Mouse (Mus musculus): ENCODE results near the gene Hist1h4c.
A peak's percentile ranks its signal among the peaks of the same experiment; 100 is the strongest.
"Not testable (repeated sequence)": the region's sequence is repeated elsewhere in the genome, so short reads cannot be mapped to it uniquely, and the experiment has no call there.

The Hist1h4c gene

GRCm38 (mm10) chr13:23695514-23695913, 2.7 kb downstream of the Hist1h4c start, which contains the start of gene Hist1h1t:
Hist1h1t (plus strand) TSS chr13:23695814.
- no peak for DNase-seq (ENCODE audit: low spot score in 2 of 2)

- no peak for DNase-seq (ENCODE audit: low spot score in 2 of 2)
These were observed 3.3 kb downstream of the Hist1h4c start for GRCm38 (mm10) chr13:23694956-23695355.

GRCm38 (mm10) chr13:23693856-23694440, 4.3 kb downstream of the Hist1h4c start:
- no peak for DNase-seq (ENCODE audit: low spot score in 2 of 2)

DNA sequence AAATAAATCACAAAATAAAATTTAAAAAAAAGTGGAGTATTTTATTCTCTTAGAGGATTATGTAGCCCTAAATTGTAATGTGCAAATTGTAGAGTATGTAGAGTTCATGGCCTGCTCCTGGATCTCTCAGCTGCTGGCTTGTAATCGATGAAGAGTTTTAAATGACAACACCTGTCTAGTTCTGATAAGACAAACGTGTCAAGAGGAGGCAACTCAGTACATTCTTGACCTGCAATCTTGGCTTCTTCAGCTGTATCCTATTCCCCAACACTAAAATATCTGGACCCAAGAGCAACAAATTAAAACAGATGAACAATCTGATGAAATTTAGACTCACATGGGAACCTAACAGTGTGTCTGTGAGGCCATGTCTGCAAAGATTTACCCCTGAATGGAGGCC, 8.8 kb downstream of the Hist1h4c start:
- DNase-seq (ENCODE audit: low spot score in 2 of 2), result no peak

- no peak for DNase-seq (ENCODE audit: low spot score in 2 of 2)
These were observed 9.3 kb downstream of the Hist1h4c start for GRCm38 (mm10) chr13:23688956-23689355.

GRCm38 (mm10) chr13:23687907-23688306, 10.3 kb downstream of the Hist1h4c start:
- no peak for DNase-seq (ENCODE audit: low spot score in 2 of 2)

- DNase-seq (ENCODE audit: low spot score in 2 of 2), result no peak
These were observed 11.1 kb downstream of the Hist1h4c start for GRCm38 (mm10) chr13:23687181-23687580.

DNA sequence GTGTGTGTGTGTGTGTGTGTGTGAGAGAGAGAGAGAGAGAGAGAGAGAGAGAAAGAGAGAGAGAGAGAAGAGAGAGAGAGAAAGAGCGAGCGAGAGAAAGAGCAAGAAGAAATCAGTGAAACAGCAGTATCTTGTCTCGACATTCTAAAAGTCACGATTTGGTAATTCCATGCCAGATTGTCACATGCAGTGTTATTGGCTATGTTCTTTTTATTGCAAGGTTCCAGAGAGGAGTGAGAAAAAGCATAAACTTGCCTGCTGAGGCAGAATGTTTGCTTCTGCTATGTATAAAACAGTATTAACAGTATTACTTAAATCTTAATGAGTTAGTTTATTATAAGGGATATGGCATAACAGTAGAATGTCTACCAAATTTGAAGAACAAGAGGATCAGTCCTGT, 12.3 kb downstream of the Hist1h4c start:
- no peak for DNase-seq (ENCODE audit: low spot score in 2 of 2)

DNA sequence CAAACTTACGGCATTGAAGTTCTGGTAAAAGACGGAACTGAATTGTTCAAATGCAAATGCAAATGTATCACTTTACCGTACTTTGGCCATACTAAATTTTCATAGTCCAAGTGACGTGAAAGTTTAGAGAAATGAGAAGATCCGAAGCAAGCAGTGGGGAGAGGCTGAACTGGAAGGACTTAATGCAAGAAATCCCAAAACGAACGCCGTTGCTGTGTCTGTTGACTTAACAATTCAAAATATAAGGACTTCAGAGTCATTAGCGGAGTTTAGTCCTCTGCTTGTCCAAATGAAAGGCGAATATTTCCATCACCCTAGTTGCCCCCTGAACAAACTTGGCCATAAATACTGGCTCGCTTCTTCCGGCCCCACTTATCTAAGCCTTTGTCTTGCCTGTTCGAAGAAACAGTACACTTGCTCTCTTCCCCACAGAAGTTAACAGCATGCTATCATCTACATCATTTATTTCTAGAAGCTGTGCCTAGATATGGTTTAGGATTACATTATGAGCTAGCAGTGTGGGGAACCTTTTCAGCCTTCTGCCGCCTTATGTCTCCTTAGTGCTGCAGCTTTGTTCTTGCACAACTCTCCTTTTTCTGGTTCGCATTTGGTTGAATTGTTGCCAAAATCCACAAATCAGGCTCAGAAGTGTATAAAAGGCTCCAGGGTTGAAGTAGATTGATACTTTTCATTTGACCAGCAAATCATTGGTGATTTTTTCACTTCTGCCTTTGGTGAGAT, 13.0 kb downstream of the Hist1h4c start:
- DNase-seq (ENCODE audit: low spot score in 2 of 2), result no peak

DNA sequence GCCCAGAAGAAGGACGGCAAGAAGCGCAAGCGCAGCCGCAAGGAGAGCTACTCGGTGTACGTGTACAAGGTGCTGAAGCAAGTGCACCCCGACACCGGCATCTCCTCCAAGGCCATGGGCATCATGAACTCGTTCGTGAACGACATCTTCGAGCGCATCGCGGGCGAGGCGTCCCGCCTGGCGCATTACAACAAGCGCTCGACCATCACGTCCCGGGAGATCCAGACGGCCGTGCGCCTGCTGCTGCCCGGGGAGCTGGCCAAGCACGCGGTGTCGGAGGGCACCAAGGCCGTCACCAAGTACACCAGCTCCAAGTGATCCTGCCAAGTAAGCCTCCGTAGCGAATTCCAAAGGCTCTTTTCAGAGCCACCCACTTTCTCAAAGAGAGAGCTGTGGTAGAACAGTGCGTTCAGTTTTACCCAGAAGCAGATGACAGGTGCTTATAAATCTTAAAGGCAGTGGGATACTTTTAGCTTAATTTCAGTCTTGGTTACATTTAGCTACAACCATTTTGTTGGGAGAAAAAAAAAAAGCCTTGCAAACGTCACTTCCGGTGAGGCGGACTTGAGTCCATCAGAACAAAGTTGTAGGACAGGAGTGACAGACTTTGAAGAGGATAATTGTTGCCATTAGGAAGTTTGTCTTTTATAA, 13.8 kb downstream of the Hist1h4c start:
- peak; percentile 41 to 65 for DNase-seq (ENCODE audit: low spot score in 2 of 2)

- peak; percentile 80 to 90 for DNase-seq (ENCODE audit: low spot score in 2 of 2)
These were observed 14.4 kb downstream of the Hist1h4c start, which contains the start of the genes Hist1h2ac and Hist1h2bc for GRCm38 (mm10) chr13:23683755-23684281. Hist1h2ac (minus strand) TSS chr13:23683948. Hist1h2bc (plus strand) TSS chr13:23684199.

- not testable (repeated sequence) for DNase-seq (ENCODE audit: low spot score in 2 of 2)
These were observed 15.1 kb downstream of the Hist1h4c start for GRCm38 (mm10) chr13:23682947-23683754.

- DNase-seq (ENCODE audit: low spot score in 2 of 2), result no peak
These were observed 15.7 kb downstream of the Hist1h4c start for GRCm38 (mm10) chr13:23682623-23682946.

DNA sequence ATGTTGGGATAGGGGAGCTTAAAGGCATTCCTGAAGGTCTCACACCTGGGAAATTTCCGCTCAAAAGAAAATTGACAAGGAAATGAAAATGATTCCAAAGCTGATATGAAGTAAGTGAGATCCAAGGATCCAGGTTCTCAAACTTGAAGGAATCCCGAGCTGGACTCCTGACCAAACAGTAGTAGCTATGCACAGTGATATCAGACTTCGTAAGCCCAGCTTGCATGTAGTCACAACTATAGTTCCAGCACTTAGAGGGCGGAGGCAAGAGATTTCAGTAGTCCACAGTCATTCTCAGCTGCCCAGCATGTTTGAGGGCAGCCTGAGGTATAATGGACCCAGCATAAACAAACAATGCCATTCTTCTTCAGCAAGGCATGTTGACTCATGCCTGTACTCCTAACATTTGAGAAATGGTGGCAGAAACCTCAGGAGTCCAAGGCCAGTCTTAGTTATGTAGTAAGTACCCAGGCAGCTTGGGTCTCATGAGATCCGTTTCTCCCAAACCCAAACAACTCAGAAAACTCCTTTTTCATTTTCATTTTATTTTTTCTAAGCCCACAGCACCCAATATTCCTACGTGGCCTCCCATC, 16.2 kb downstream of the Hist1h4c start:
- DNase-seq (ENCODE audit: low spot score in 2 of 2), result no peak

- no peak for DNase-seq (ENCODE audit: low spot score in 2 of 2)
These were observed 35.7 kb downstream of the Hist1h4c start for GRCm38 (mm10) chr13:23662536-23662935.

DNA sequence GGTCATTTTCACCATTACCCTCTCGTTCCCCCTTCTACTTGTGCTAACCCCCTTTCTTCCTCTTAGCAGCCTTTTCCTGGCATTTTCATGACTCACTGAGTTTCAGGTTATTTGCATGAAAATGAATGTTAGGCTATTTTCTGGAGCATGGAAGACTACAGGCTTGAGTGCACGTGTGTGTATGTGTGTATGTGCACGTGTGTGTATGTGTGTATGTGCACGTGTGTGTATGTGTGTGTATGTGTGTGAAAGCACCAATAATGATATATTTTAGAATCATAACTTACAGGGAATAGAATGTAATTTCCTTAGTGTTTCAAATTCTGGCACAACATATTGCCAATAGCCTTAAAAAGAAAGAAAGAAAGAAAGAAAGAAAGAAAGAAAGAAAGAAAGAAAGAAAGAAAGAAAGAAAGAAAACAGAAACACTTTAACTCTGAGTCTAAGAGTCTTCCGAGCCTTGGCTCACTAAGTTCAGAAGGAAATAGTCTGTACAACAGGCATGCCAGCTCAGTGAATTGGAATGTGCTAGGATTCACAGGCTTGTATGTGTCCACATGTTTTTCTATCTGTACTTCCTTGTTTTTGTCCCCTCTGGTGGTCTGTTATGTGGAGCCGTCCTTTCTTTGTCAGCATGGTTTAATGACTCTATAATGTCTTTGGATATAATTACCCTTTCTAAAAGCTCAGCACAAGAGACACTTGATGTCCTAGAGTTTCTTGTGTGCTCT, 38.5 kb downstream of the Hist1h4c start:
- no peak for DNase-seq (ENCODE audit: low spot score in 2 of 2)

Data from thymus, postnatal 10 days (tissue).